Mouse (Mus musculus) heart, embryonic 11.5 days (tissue): ENCODE data around the gene C2cd2. TPM values are rescaled to one million over a fixed set of nuclear protein-coding genes. Genes with fewer than 3 reads are reported as not detected.

ENCODE experiments used
- microRNA-seq: library from miRNA; unstranded; fragments of <30 nt; microRNA quantifications from one replicate; pipeline ENCODE4, GENCODE M21; 2016; ENCODE audit warnings: borderline number of aligned reads
- polyA plus RNA-seq: library from polyadenylated mRNA; unstranded; fragments of >200 nt; fragmentation: Nextera tagmentation; extraction: Ambion mirVana; gene quantifications from 2 replicates; pipeline ENCODE4 v1.2.1, GENCODE M21; 2014

Gene C2cd2
- polyA plus RNA-seq, 1 experiment from 2014 or later, result 14.6 TPM

Small RNAs within 50 kb of the gene (microRNA-seq; reads per million reads assigned to microRNA genes)
- 0.20 reads per million for gene Mir6964

Other genes starting within 250 kb of the C2cd2 start
- 1.7 and 2.0 TPM in 2 replicates for gene Ripk4, start 198.8 kb downstream of the C2cd2 start, polyA plus RNA-seq
- 6.2 and 7.9 TPM in 2 replicates for gene Prdm15, start 110.7 kb downstream of the C2cd2 start, polyA plus RNA-seq
- 10.4 and 11.2 TPM in 2 replicates for gene Zbtb21, start within 50 bp of the C2cd2 start, polyA plus RNA-seq
- gene B230307C23Rik, start 34.7 kb upstream of the C2cd2 start, polyA plus RNA-seq, result 14.8 and 24.6 TPM in 2 replicates
- gene A630089N07Rik, start 119.9 kb upstream of the C2cd2 start, polyA plus RNA-seq, result 15.3 and 16.7 TPM in 2 replicates